Mouse (Mus musculus) myocyte (in vitro differentiated cells): ENCODE measurements at regions not wholly inside any gene's neighbourhood (a gene's known extent, or its start where the extent isn't known, plus 50 kb on each side); places are given as distances from the start of the nearest gene placed in this dataset.

Experiments
- H3K27me3 ChIP-seq: one replicate; pipeline ENCODE4 v1.6.1; 2011; ENCODE audit not compliant: control insufficient read depth, insufficient read depth, insufficient read length
- H3K36me3 ChIP-seq: one replicate; pipeline ENCODE4 v1.6.1; 2011; ENCODE audit not compliant: control insufficient read depth, insufficient read depth
- H3K4me2 ChIP-seq: one replicate; pipeline ENCODE4 v1.6.1; 2011; ENCODE audit warnings: low read depth, control low read depth
- H3K4me3 ChIP-seq: one replicate; pipeline ENCODE4 v1.5.1; 2011; ENCODE audit warnings: mild to moderate bottlenecking, control low read depth, moderate library complexity
- H3K79me2 ChIP-seq: one replicate; pipeline ENCODE4 v1.6.1; 2011; ENCODE audit not compliant: control insufficient read depth, insufficient read depth
- H3ac ChIP-seq: one replicate; pipeline ENCODE4 v1.6.1; 2011; ENCODE audit not compliant: control insufficient read depth, insufficient read length
- CEBPB ChIP-seq: IDR thresholded peaks from 2 replicates; pipeline ENCODE4 v1.6.1; 2011; ENCODE audit warnings: mild to moderate bottlenecking, moderate library complexity; ENCODE audit not compliant: poor library complexity, insufficient read depth, severe bottlenecking
- E2F4 ChIP-seq: IDR thresholded peaks from one replicate; pipeline ENCODE4 v1.6.1; 2011; ENCODE audit warnings: mild to moderate bottlenecking, control low read depth, moderate library complexity; ENCODE audit not compliant: insufficient read depth
- MAX ChIP-seq: IDR thresholded peaks from one replicate; pipeline ENCODE4 v1.6.1; 2011; ENCODE audit warnings: low read depth, mild to moderate bottlenecking, control low read depth
- MYOD1 ChIP-seq, 3 experiments: IDR thresholded peaks; one replicate each; pipeline ENCODE4 v1.6.1; 2011; ENCODE audit warnings: control low read depth in 2 of 3, low read depth in 2 of 3, mild to moderate bottlenecking in 2 of 3, moderate library complexity in 1 of 3; ENCODE audit not compliant: insufficient read length in 2 of 3, control insufficient read depth in 1 of 3
- MYOG ChIP-seq, 3 experiments: IDR thresholded peaks; one replicate each; pipeline ENCODE4 v1.6.1; 2011; ENCODE audit warnings: control low read depth in 2 of 3, low read depth in 2 of 3, mild to moderate bottlenecking in 2 of 3; ENCODE audit not compliant: insufficient read length in 2 of 3, control insufficient read depth in 1 of 3, insufficient read depth in 1 of 3
- POLR2A ChIP-seq: IDR thresholded peaks from one replicate; pipeline ENCODE4 v1.6.1; 2011; ENCODE audit warnings: low read depth, mild to moderate bottlenecking, control low read depth, moderate library complexity; ENCODE audit not compliant: insufficient read length
- POLR2AphosphoS2 ChIP-seq: IDR thresholded peaks from one replicate; pipeline ENCODE4 v1.6.1; 2011; ENCODE audit warnings: low read depth, control low read depth; ENCODE audit not compliant: insufficient read length
- REST ChIP-seq: IDR thresholded peaks from one replicate; pipeline ENCODE4 v1.6.1; 2011; ENCODE audit warnings: mild to moderate bottlenecking, control low read depth, moderate library complexity; ENCODE audit not compliant: insufficient read depth, insufficient read length
- SRF ChIP-seq: IDR thresholded peaks from one replicate; pipeline ENCODE4 v1.6.1; 2011; ENCODE audit warnings: low read depth; ENCODE audit not compliant: control insufficient read depth, insufficient read length
- TCF12 ChIP-seq: IDR thresholded peaks from one replicate; pipeline ENCODE4 v1.6.1; 2011; ENCODE audit warnings: mild to moderate bottlenecking, control low read depth; ENCODE audit not compliant: poor library complexity, insufficient read depth, severe bottlenecking
- TCF3 ChIP-seq: IDR thresholded peaks from one replicate; pipeline ENCODE4 v1.6.1; 2011; ENCODE audit warnings: low read depth, control low read depth; ENCODE audit not compliant: insufficient read length
- USF1 ChIP-seq: IDR thresholded peaks from one replicate; pipeline ENCODE4 v1.6.1; 2011; ENCODE audit warnings: low read depth, mild to moderate bottlenecking, control low read depth, moderate library complexity

DNA sequence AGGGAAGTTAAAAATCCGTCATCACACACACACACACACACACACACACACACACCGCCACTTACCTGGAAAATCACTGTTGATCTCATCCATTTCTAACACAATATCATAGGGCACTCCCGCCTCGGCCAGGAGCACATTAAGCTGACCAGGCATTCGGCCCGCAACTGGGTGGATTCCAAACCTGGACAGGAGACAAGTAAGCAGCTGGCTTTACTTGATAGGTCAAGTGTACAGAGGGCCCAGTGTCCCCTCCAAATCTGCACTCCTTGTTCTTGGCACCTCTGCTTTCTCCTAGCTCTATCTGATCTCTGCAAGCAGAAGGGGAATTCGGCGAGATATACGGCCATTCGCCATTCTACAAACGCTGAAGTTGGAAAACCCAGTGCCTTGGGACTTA lies 88.6 kb upstream of the Paip1 start:
- peaks cover 10% of the 10 kb centered on the region for H3K36me3 ChIP-seq
- no peaks in the 10 kb centered on the region for H3K79me2 ChIP-seq
- no peaks in the 10 kb centered on the region for H3K27me3 ChIP-seq
- TF ChIP-seq SRF (no peak), TCF12 (no peak), TCF3 (no peak), USF1 (no peak), MAX (no peak), POLR2AphosphoS2 (no peak), E2F4 (no peak), MYOG (IDR thresholded peaks at IDR 0.05; ENCODE audit: control insufficient read depth in 1 of 3, insufficient read depth in 1 of 3, insufficient read length in 2 of 3, low read depth in 2 of 3) (no peak), MYOD1 (IDR thresholded peaks at IDR 0.05; ENCODE audit: control insufficient read depth in 1 of 3, insufficient read length in 2 of 3, low read depth in 2 of 3) (no peak), REST (no peak), POLR2A (no peak), CEBPB (no peak)
- H3K4me3 ChIP-seq, result no peak overlapping the region
- H3ac ChIP-seq, result no peak overlapping the region
- no peak overlapping the region for H3K4me2 ChIP-seq

DNA sequence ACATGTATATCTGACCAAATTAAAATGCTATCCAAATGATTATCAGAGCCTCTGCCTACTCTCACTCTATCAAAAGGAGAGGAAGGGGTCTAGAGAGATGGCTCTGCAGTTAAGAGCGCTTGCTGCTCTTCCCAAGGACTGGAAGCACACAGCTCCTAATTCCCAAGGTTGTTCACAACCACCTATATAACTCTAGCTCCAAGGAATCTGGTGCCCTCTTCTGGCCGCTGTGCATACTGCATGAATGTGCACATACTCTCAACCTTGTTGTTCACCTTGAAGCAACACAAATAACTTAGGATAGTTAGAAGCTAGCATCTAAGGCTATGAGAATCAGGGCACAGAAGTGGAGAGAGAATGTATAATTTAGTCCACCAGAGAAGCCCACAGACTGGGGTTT lies 86.6 kb upstream of the Paip1 start:
- no peak overlapping the region for H3K4me2 ChIP-seq
- no peaks in the 10 kb centered on the region for H3K79me2 ChIP-seq
- no peaks in the 10 kb centered on the region for H3K27me3 ChIP-seq
- TF ChIP-seq TCF3, result no peak
- no peak for TF ChIP-seq TCF12
- no peak for TF ChIP-seq MYOG (IDR thresholded peaks at IDR 0.05; ENCODE audit: control insufficient read depth in 1 of 3, insufficient read depth in 1 of 3, insufficient read length in 2 of 3, low read depth in 2 of 3)
- TF ChIP-seq MAX, result no peak
- no peak for TF ChIP-seq SRF
- no peak for TF ChIP-seq MYOD1 (IDR thresholded peaks at IDR 0.05; ENCODE audit: control insufficient read depth in 1 of 3, insufficient read length in 2 of 3, low read depth in 2 of 3)
- no peak for TF ChIP-seq USF1
- TF ChIP-seq POLR2A, result no peak
- TF ChIP-seq POLR2AphosphoS2, result no peak
- no peak for TF ChIP-seq E2F4
- TF ChIP-seq CEBPB, result no peak
- TF ChIP-seq REST, result no peak
- H3ac ChIP-seq, result no peak overlapping the region
- H3K4me3 ChIP-seq, result no peak overlapping the region
- peaks cover 9% of the 10 kb centered on the region for H3K36me3 ChIP-seq

GRCm38 (mm10) chr13:119342761-119343160 lies 85.6 kb upstream of the Paip1 start:
- Histone ChIP-seq H3ac (no peak overlapping the region), H3K4me2 (no peak overlapping the region), H3K4me3 (no peak overlapping the region), H3K36me3 (peaks cover 13% of the 10 kb centered on the region), H3K27me3 (no peaks in the 10 kb centered on the region), H3K79me2 (no peaks in the 10 kb centered on the region)
- no peak for TF ChIP-seq USF1
- TF ChIP-seq E2F4, result no peak
- no peak for TF ChIP-seq POLR2A
- no peak for TF ChIP-seq REST
- no peak for TF ChIP-seq MAX
- no peak for TF ChIP-seq MYOG (IDR thresholded peaks at IDR 0.05; ENCODE audit: control insufficient read depth in 1 of 3, insufficient read depth in 1 of 3, insufficient read length in 2 of 3, low read depth in 2 of 3)
- TF ChIP-seq SRF, result no peak

- Histone ChIP-seq H3K79me2 (no peaks in the 10 kb centered on the region), H3K4me2 (no peak overlapping the region), H3K27me3 (no peaks in the 10 kb centered on the region), H3ac (no peak overlapping the region), H3K4me3 (no peak overlapping the region), H3K36me3 (peaks cover 17% of the 10 kb centered on the region)
- TF ChIP-seq MAX, result no peak
Observed at GRCm38 (mm10) chr13:119347988-119348387, 80.4 kb upstream of the Paip1 start.

DNA sequence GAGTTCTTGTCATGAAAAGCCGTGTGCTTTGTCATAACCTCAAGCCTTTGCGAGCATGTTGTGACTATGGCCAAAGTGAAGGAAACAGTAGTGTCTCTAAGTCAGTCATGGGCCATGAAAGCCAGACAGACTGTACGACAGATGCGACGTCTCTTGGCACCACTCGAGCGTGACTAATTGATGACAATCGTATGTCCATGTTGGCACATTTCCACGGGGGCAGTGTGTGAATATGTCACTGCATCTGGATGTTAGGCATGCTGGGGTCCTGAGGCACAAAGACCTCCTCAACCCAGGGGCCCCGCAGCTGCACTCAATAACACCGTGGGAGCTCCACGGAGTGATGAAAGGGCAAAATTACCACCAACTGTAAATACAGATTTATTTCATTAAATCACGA lies 77.1 kb upstream of the Paip1 start:
- TF ChIP-seq MAX (no peak), MYOD1 (IDR thresholded peaks at IDR 0.05; ENCODE audit: control insufficient read depth in 1 of 3, insufficient read length in 2 of 3, low read depth in 2 of 3) (no peak), SRF (no peak), USF1 (no peak), CEBPB (no peak), TCF12 (no peak), MYOG (IDR thresholded peaks at IDR 0.05; ENCODE audit: control insufficient read depth in 1 of 3, insufficient read depth in 1 of 3, insufficient read length in 2 of 3, low read depth in 2 of 3) (no peak), REST (no peak)
- no peaks in the 10 kb centered on the region for H3K79me2 ChIP-seq
- H3K36me3 ChIP-seq, result peaks cover 13% of the 10 kb centered on the region
- no peak overlapping the region for H3K4me2 ChIP-seq
- no peak overlapping the region for H3ac ChIP-seq
- H3K27me3 ChIP-seq, result no peaks in the 10 kb centered on the region
- no peak overlapping the region for H3K4me3 ChIP-seq
